Mouse (Mus musculus): Measurements from ENCODE around the gene Ccdc142.

- TF ChIP-seq CTCF (IDR thresholded peaks at IDR 0.05; ENCODE audit: extremely low read depth, insufficient read length, insufficient replicate concordance, low read depth, low read length) (no peak), POLR2A (IDR thresholded peaks at IDR 0.05; ENCODE audit: low read depth, low read length) (no peak)
Measured at GRCm38 (mm10) chr6:83142886-83143285, 41.5 kb downstream of the Ccdc142 start.

Measured in small intestine, adult 2 months (tissue).